Mouse (Mus musculus) liver, postnatal 0 days (tissue): ENCODE data around the gene Slc43a1.

ENCODE experiments used
- CTCF ChIP-seq: sonication (generic); IDR thresholded peaks from 2 replicates; pipeline ENCODE4 v1.5.1; 2016; ENCODE audit warnings: antibody characterized with exemption, low read depth
- EP300 ChIP-seq: IDR thresholded peaks from 2 replicates; pipeline ENCODE4 v1.6.1; 2016; ENCODE audit warnings: antibody characterized with exemption, low read depth, mild to moderate bottlenecking

DNA sequence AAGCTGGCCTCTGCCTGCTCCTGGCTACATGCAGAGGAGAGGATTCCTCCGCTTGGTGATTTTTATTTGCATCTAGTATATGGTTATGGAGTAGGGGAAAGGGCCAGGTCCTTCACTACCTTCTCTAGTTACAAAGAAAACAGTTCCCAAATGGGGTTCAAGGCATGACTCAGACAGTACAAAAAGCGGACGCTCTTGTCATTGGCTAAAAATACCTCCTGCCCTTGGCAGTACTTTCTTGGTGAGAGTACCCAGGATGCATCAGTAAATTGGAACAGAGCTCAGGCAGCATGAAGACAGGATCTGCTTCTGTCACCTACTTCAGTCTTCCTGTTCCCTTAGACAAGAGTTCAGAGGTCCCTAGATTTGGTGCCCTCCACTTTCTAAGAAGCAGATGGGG, 18.8 kb upstream of the Slc43a1 start:
- TF ChIP-seq CTCF: no peak
- no peak for TF ChIP-seq EP300
